Mouse (Mus musculus) monocyte, adult 5-6 weeks (primary cell): ENCODE measurements around the gene Fnbp4. TPM values are rescaled to one million over a fixed set of nuclear protein-coding genes. Genes with fewer than 3 reads are reported as not detected.

ENCODE experiments used
- total RNA-seq: library from RNA; stranded (forward); fragments of 200-1000, 200-491, 200-594 nt; gene quantifications from 3 replicates; pipeline ENCODE4 v1.2.3, GENCODE M21; 2017

Gene Fnbp4
- total RNA-seq, 1 experiment from 2014 or later: 190 TPM

Other genes starting within 250 kb of the Fnbp4 start
- 224 to 262 TPM (median 261 TPM) in 3 replicates for gene Ptprj, start 164.7 kb upstream of the Fnbp4 start, total RNA-seq
- gene Nup160, start 68.2 kb upstream of the Fnbp4 start, total RNA-seq: 14.9 to 37.4 TPM (median 36.5 TPM) in 3 replicates
- gene Agbl2, start 37.4 kb downstream of the Fnbp4 start, total RNA-seq: 0.38 TPM in 1 of 3 replicates, not detected in the others
- gene Mtch2, start 101.8 kb downstream of the Fnbp4 start, total RNA-seq: 117 to 151 TPM (median 134 TPM) in 3 replicates
- gene C1qtnf4, start 140.5 kb downstream of the Fnbp4 start, total RNA-seq: not detected in 3 replicates
- gene Kbtbd4, start 159.4 kb downstream of the Fnbp4 start, total RNA-seq: 8.5 to 26.3 TPM (median 9.7 TPM) in 3 replicates
- gene Ndufs3, start 159.5 kb downstream of the Fnbp4 start, total RNA-seq: 58.5 to 72.9 TPM (median 61.1 TPM) in 3 replicates
- gene Celf1, start 195.0 kb downstream of the Fnbp4 start, total RNA-seq: 22.3 to 60.8 TPM (median 27.6 TPM) in 3 replicates